Mouse (Mus musculus) ES-CJ7 (cell line): Measurements from ENCODE around the gene Bcl2.
A peak's percentile ranks its signal among the peaks of the same experiment; 100 is the strongest.
"Not testable (repeated sequence)": the region's sequence is repeated elsewhere in the genome, so short reads cannot be mapped to it uniquely, and the experiment has no call there.

ENCODE experiments used
- DNase-seq: peaks from one replicate; pipeline ENCODE4 v3.0.0; 2011; ENCODE audit warnings: low read depth, low spot score

Gene Bcl2

DNA sequence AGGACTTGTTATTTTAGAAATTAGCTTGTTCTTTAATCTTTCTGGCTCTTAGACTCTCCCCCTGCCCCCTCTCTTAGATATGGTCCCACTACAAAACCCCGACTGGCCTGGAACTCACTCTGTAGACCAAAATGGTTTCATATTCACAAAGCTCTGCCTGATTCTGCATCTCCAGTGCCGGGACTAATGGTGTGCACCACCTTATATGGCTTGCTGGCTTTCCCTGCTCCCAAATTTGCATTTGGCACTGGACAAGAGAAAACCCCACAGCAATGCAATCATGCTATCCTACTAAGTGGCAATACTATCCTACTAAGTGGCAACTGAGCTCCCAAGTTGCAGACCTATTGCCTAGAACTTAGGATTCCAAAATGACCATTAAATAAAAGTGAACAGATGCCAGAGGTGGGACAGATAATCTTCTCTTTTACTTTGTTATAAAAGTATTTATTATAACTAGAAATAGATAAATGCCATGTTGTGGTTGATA lies 154.9 kb downstream of the Bcl2 start:
- DNase-seq: no peak

GRCm38 (mm10) chr1:106555498-106556168 lies 158.4 kb downstream of the Bcl2 start:
- no peak for DNase-seq

- DNase-seq: no peak
Measured at GRCm38 (mm10) chr1:106553846-106554802, 159.9 kb downstream of the Bcl2 start.

GRCm38 (mm10) chr1:106552856-106553255 lies 161.2 kb downstream of the Bcl2 start:
- DNase-seq: no peak

DNA sequence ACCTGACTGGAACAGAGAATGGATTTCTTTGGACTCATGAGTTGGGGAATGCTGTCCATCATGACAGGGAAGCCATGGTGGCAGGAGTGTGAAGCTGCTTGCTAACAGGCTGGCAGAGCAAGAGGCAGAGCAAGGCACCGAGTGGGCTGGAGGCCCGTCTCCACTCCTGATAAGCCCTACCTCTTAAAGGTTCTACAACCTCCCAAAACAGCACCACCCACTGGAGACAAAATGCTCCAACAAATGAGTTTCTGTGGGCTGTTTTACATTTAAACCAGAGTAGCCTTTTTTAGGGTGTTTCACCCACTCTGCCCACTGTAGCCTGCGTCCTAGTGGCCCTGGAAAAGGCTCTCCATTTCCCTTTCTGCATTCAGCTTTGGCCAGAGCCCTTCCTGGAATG lies 163.5 kb downstream of the Bcl2 start:
- DNase-seq: peak; percentile 32

- no peak for DNase-seq
Measured at GRCm38 (mm10) chr1:106549025-106549424, 165.0 kb downstream of the Bcl2 start.

GRCm38 (mm10) chr1:106544817-106545612 lies 169.1 kb downstream of the Bcl2 start:
- peak; percentile 9 for DNase-seq

DNA sequence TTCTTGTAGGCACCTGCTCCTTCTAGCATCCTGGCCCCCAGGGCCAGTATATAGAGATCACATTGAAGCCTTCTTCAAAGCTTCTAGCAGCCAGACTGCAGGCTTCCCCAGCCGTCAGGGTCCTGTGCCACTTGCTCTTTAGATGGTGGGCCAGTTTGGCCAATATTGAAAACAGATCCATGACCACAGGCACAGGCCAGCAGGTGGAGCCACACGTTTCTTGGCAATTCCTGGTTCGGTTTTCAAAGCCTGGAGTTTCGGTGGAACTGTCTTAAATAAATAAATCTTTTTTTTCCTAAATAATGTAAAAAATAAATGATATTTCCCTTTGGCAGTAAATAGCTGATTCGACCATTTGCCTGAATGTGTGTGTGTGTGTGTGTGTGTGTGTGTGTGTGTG lies 171.3 kb downstream of the Bcl2 start:
- peak; percentile 31 for DNase-seq

DNA sequence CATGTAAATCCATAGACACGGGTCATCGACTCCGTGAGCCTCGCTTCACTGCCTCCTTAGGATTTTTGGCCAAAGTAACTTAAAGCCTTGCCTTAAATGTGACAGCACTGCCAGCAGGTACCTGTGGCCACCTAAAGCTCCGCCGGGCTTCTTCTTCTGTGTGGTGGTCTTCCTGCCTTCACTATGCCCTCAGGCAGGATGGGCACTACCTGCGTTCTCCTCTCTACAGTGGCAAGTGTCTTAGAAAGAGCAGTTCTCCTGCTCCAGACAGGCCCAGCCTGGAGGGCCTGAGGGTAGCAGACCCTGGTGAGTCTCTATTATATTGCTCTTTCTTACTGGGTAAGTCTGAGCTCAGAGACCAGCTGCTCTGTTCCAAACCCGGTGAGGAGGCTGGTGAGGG lies 172.2 kb downstream of the Bcl2 start:
- DNase-seq: no peak

DNA sequence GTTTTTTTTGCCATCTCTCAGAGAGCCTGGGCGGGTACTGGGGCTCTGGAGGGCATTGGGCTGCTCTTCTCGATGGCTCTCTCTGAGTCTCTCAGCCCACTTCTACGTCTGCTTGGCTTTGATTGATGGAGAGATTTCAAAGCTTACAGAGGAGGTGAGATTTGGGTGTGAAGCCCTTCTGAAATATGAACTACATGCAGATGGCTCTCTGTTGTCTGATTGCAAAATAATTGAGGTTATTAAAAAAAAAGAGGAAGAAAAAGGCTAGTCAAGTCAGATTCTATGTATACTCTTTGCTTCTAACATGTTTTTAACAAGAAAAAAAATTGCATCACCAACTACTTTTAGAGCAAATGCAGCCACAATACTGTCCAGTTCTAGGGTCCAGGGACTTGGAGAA lies 173.9 kb downstream of the Bcl2 start:
- no peak for DNase-seq

GRCm38 (mm10) chr1:106539029-106539428 lies 175.0 kb downstream of the Bcl2 start:
- no peak for DNase-seq

DNA sequence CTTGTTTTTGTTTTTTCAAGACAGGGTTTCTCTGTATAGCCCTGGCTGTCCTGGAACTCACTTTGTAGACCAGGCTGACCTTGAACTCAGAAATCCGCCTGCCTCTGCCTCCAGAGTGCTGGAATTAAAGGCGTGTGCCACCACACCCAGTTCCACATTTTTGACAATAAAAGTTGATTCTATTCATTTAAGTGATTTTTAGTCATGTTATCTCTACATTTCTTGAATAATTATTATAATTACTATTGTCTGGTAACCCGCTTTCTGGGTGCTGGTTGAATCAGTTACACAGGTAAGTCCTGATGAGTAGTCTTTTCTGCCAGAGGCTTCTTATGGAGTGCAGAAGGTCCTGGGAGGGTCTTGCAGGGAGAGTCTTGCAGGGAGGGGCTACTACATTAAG lies 179.2 kb downstream of the Bcl2 start:
- not testable (repeated sequence) for DNase-seq

- no peak for DNase-seq
Measured at GRCm38 (mm10) chr1:106529570-106529969, 184.5 kb downstream of the Bcl2 start.

GRCm38 (mm10) chr1:106527537-106527936 lies 186.5 kb downstream of the Bcl2 start:
- no peak for DNase-seq

GRCm38 (mm10) chr1:106526751-106527150 lies 187.3 kb downstream of the Bcl2 start:
- DNase-seq: no peak

- DNase-seq: no peak
Measured at GRCm38 (mm10) chr1:106526112-106526511, 188.0 kb downstream of the Bcl2 start.

- no peak for DNase-seq
Measured at GRCm38 (mm10) chr1:106523741-106524140, 190.3 kb downstream of the Bcl2 start.

GRCm38 (mm10) chr1:106523009-106523408 lies 191.1 kb downstream of the Bcl2 start:
- DNase-seq: no peak

DNA sequence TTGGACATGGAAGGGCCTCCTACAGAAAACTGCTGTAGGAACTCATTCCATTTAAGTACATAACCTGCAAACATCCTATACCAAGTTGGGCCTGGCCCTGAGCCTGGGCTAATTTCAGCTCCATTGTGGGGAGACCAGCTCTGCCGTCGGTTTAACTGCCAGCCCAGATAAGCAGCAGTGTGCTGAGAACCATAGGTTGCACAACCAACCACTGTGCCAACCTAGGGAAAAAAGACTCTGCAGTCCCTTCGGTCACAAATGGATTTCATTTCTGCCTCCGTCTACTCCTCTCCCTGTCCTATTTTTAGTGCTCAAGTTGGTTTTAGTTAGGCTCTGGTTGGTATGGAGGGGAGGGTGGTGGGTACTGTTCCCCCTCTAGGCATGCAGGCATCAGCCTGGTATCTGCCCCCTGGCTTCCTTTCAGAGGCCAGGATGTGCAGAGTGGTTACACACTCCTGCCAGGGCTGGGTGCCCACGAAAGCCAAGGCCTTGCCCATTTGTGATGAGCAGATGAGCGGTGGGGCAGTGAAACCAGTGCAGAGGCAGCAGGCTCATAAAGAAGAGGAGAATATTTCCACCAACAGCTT lies 196.4 kb downstream of the Bcl2 start:
- DNase-seq: no peak

DNA sequence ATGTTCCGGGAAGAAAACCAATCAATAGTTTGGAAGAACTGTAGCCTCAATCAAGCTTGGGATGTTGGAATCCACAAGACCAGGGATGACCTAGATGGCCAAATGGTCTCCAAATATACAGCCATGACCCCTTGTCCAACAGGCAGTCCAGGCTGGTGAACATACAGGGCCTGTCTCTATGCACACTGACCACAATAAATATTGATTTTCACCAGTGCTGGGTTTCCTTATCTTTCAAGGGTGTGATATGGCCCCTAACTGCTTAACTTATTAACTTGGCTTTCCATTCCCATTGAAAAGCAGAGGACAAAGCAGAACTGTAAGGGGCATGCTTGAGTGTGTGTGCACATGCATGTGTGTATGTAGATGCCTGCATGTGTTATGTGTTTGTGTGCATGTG lies 197.0 kb downstream of the Bcl2 start:
- no peak for DNase-seq

DNA sequence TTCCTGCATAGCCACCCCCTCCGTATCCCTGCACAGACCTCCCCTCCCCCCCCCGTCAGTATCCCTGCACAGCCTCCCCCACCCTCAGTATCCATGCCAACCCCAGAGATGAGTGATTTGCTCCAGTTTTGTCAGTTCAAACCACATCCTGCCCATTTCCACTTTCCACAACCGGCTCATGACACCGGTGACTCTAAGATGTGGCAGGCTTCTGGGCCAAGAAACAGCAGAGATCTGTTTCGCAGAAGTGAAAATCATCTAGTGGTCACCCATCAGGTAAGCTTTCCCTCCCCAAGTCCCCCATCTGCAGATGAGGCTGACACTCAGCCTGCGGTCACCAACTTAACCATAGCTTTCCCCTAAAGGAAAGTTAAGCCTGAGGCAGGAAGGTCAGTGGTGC lies 198.5 kb downstream of the Bcl2 start:
- DNase-seq: no peak
